Mouse (Mus musculus): Measurements from ENCODE around the gene Mtor. TPM values are rescaled to one million over a fixed set of nuclear protein-coding genes. Genes with fewer than 3 reads are reported as not detected.

The Mtor gene
- total and polyA plus RNA-seq, 3 experiments = 10.5 to 28.6 (median 24.3) TPM

DNA sequence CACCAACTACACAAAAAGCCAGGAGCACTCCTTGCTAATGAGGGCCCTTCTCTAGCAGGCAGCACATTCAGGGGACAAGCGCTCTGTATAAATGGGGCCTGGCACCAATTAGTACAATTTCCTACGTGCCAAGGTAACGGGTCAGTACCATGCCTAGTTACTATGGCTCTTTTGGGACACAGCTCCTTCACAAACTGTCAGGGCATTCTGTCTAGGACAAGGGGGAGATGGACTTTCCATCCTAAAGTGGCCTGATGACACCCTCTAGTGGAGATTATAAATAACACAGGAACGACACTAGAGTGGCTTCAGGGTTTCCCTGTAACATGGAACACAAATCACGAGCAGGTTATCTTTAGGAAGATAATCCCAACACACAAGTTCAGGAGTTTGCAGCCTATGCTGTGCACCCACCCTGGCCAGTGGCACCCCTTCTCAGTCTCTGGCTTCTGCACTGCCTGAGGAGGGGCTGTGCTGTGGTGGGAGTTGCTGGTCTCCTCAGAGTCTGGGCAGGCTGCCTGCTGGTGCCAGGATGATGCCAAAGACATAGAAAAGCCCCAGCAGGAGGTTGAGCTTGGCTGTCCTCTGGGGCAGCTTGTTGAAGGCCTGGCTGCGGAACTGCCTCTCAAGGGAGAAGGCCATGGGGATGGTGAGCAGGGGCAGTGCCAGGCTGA, 12.6 kb upstream of the Mtor start:
- in situ Hi-C loops (cut with MboI; ENCODE audit: low pct_ligation_motif_present, low pct_unique_long_range_greater_than_20kb, low sequenced_read_pairs) = no loop called here
- Histone ChIP-seq H3K4me2 (ENCODE audit: insufficient read depth, low read depth, poor library complexity, severe bottlenecking) (no peak overlapping the region), H3K79me2 (replicated peaks; ENCODE audit: control insufficient read depth, extremely low read depth, insufficient read depth, poor library complexity, severe bottlenecking) (peaks cover 6% of the 10 kb centered on the region), H3K9ac (ENCODE audit: insufficient read depth, low read depth) (no peak overlapping the region), H3K9me3 (replicated peaks; ENCODE audit: low read length) (no peaks in the 10 kb centered on the region), H3K4me1 (ENCODE audit: control insufficient read depth in 1 of 2, insufficient read depth in 2 of 2) (peaks cover 0 to 8% of the 10 kb centered on the region in 2 experiments; a peak in 3 of 4 replicates), H3K27ac (ENCODE audit: insufficient read depth, low read depth) (no peak overlapping the region), H3K4me3 (replicated peaks in 1 of 3; ENCODE audit: low read depth in 2 of 3, low read length in 2 of 3, poor library complexity in 1 of 3) (no peak overlapping the region), H3K36me3 (replicated peaks in 1 of 2; ENCODE audit: control insufficient read depth in 1 of 2, insufficient read depth in 1 of 2, low read length in 1 of 2) (peaks cover 38 to 95% of the 10 kb centered on the region in 2 experiments), H3K27me3 (replicated peaks) (no peaks in the 10 kb centered on the region)
- TF ChIP-seq EP300 (IDR thresholded peaks at IDR 0.05; ENCODE audit: low read length) = no peak
- TF ChIP-seq CTCF (conservative IDR thresholded peaks at IDR 0.05 in 1 of 2, IDR thresholded peaks at IDR 0.05 in 1 of 2; ENCODE audit: low read depth in 2 of 2, low read length in 2 of 2) = peak; percentile 33 to 59; a peak in 3 of 4 replicates
- no peak for TF ChIP-seq NELFE (IDR thresholded peaks at IDR 0.05; ENCODE audit: low read depth, low read length)
- TF ChIP-seq RAD21 (IDR thresholded peaks at IDR 0.05; ENCODE audit: low read depth, low read length) = peak; percentile 36
- DNase-seq (ENCODE audit: extremely low read depth) = no peak
- dilution Hi-C loops (cut with MboI; ENCODE audit: extremely low pct_ligation_motif_present, extremely low pct_unique_long_range_greater_than_20kb, low sequenced_read_pairs) = no loop called here

DNA sequence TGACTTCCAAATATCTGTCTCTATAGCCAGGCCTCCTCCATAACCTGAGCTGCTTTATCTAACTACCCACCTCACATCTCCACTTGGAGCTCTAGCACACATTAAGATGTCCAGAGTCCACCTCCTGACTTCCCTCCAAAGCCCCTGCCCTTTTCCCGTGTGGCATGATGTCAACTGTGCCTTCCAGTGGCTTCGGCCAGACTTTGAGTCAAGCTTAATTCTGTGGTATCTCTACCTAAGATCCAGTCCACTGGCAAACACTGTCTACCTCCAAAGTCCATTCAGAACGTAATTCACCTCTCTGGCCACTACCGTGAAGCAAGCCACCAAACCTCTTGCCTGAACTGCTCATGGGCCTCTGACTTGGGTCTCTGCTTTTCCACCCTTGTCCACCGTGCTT, 6.5 kb upstream of the Mtor start:
- DNase-seq (ENCODE audit: extremely low read depth) = no peak
- Histone ChIP-seq H3K27ac (ENCODE audit: insufficient read depth, low read depth) (no peak overlapping the region), H3K4me2 (ENCODE audit: insufficient read depth, low read depth, poor library complexity, severe bottlenecking) (peak overlapping the region; percentile 76), H3K4me1 (ENCODE audit: control insufficient read depth in 1 of 2, insufficient read depth in 2 of 2) (peaks cover 7 to 41% of the 10 kb centered on the region in 2 experiments), H3K36me3 (replicated peaks in 1 of 2; ENCODE audit: control insufficient read depth in 1 of 2, insufficient read depth in 1 of 2, low read length in 1 of 2) (peaks cover 0 to 48% of the 10 kb centered on the region in 2 experiments), H3K79me2 (replicated peaks; ENCODE audit: control insufficient read depth, extremely low read depth, insufficient read depth, poor library complexity, severe bottlenecking) (peaks cover 30% of the 10 kb centered on the region), H3K9ac (ENCODE audit: insufficient read depth, low read depth) (peak overlapping the region; percentile 42; the same call in 1 of the 2 replicates), H3K27me3 (replicated peaks) (no peaks in the 10 kb centered on the region), H3K9me3 (replicated peaks; ENCODE audit: low read length) (no peaks in the 10 kb centered on the region), H3K4me3 (replicated peaks in 1 of 3; ENCODE audit: low read depth in 2 of 3, low read length in 2 of 3, poor library complexity in 1 of 3) (peak overlapping the region in 1 of 3 experiments; percentile 22)
- dilution Hi-C loops (cut with MboI; ENCODE audit: extremely low pct_ligation_motif_present, extremely low pct_unique_long_range_greater_than_20kb, low sequenced_read_pairs) (no loop called here), in situ Hi-C loops (cut with MboI; ENCODE audit: low pct_ligation_motif_present, low pct_unique_long_range_greater_than_20kb, low sequenced_read_pairs) (no loop called here)
- TF ChIP-seq BHLHE40 (IDR thresholded peaks at IDR 0.05; ENCODE audit: low read depth, low read length) (no peak), MXI1 (IDR thresholded peaks at IDR 0.05; ENCODE audit: low read depth, low read length) (no peak), RCOR1 (conservative IDR thresholded peaks at IDR 0.05; ENCODE audit: low read depth, low read length) (no peak), USF2 (conservative IDR thresholded peaks at IDR 0.05; ENCODE audit: low read depth, low read length) (no peak), ZKSCAN1 (IDR thresholded peaks at IDR 0.05; ENCODE audit: borderline replicate concordance, low read depth, low read length) (no peak), UBTF (IDR thresholded peaks at IDR 0.05; ENCODE audit: low read depth, low read length) (no peak), ETS1 (conservative IDR thresholded peaks at IDR 0.05; ENCODE audit: low read depth, low read length) (no peak), CHD1 (IDR thresholded peaks at IDR 0.05; ENCODE audit: low read depth, low read length) (no peak), GABPA (IDR thresholded peaks at IDR 0.05; ENCODE audit: insufficient replicate concordance, low read depth, low read length) (no peak), USF1 (IDR thresholded peaks at IDR 0.05; ENCODE audit: low read depth, low read length) (no peak), CHD2 (IDR thresholded peaks at IDR 0.05; ENCODE audit: low read length) (no peak), SMC3 (IDR thresholded peaks at IDR 0.05; ENCODE audit: low read depth, low read length) (no peak), MAZ (IDR thresholded peaks at IDR 0.05; ENCODE audit: low read depth, low read length) (no peak), E2F4 (IDR thresholded peaks at IDR 0.05; ENCODE audit: insufficient replicate concordance, low read depth, low read length) (no peak), EP300 (IDR thresholded peaks at IDR 0.05; ENCODE audit: low read length) (no peak), KAT2A (IDR thresholded peaks at IDR 0.05; ENCODE audit: insufficient replicate concordance, low read length) (no peak), POLR2A (IDR thresholded peaks at IDR 0.05; ENCODE audit: low read depth, low read length) (no peak), POLR2AphosphoS2 (IDR thresholded peaks at IDR 0.05; ENCODE audit: low read depth, low read length) (no peak)

Measured in CH12.LX (cell line).